Mouse (Mus musculus) hindbrain, embryonic 16.5 days (tissue): Measurements from ENCODE around the gene Nckap1. TPM values are rescaled to one million over a fixed set of nuclear protein-coding genes. Genes with fewer than 3 reads are reported as not detected.

Experiments used
- ATAC-seq: fragments of 200-750 bp; cut with Nextera tagmentation; 2 replicates; pipeline ENCODE4 v1.8.0; 2017; ENCODE audit warnings: moderate TSS enrichment, moderate library complexity
- H3K27ac ChIP-seq: fragments of 300-500 bp; sonication (generic); 2 replicates; pipeline ENCODE4 v1.5.1; 2014; ENCODE audit warnings: low read depth, mild to moderate bottlenecking, control low read depth, low read length, moderate library complexity
- H3K27me3 ChIP-seq: fragments of 300-500 bp; sonication (generic); replicated peaks from 2 replicates; pipeline ENCODE4 v1.6.1; 2014; ENCODE audit warnings: low read length; ENCODE audit not compliant: control insufficient read depth, insufficient read depth
- H3K36me3 ChIP-seq: fragments of 300-500 bp; sonication (generic); 2 replicates; pipeline ENCODE4 v1.6.1; 2014; ENCODE audit warnings: mild to moderate bottlenecking, low read length, moderate library complexity, mixed read lengths; ENCODE audit not compliant: control insufficient read depth, insufficient read depth
- H3K4me1 ChIP-seq: fragments of 300-500 bp; sonication (generic); 2 replicates; pipeline ENCODE4 v1.6.1; 2014; ENCODE audit warnings: low read depth, low read length; ENCODE audit not compliant: control insufficient read depth, insufficient read depth
- H3K4me2 ChIP-seq: fragments of 300-500 bp; sonication (generic); 2 replicates; pipeline ENCODE4 v1.6.1; 2014; ENCODE audit warnings: mild to moderate bottlenecking, low read length, control low read depth, moderate library complexity
- H3K4me3 ChIP-seq: fragments of 300-500 bp; sonication (generic); 2 replicates; pipeline ENCODE4 v1.5.1; 2014; ENCODE audit warnings: mild to moderate bottlenecking, low read length, control low read depth, moderate library complexity
- H3K9ac ChIP-seq: fragments of 300-500 bp; sonication (generic); 2 replicates; pipeline ENCODE4 v1.6.1; 2014; ENCODE audit warnings: low read depth, mild to moderate bottlenecking, control low read depth, low read length, moderate library complexity
- H3K9me3 ChIP-seq: fragments of 300-500 bp; sonication (generic); 2 replicates; pipeline ENCODE4 v1.6.1; 2014; ENCODE audit warnings: mild to moderate bottlenecking, low read length, moderate library complexity; ENCODE audit not compliant: control insufficient read depth
- WGBS: fragments of 180-500 bp; shearing (Covaris S2); extraction: QIAGEN DNeasy Blood & Tissue Kit; methylation state at CpG from one replicate; pipeline ENCODE4 v1.1.7; 2014; 5-methylcytosine and 5-hydroxymethylcytosine counted together
- polyA plus RNA-seq: library from polyadenylated mRNA; unstranded; fragments of >200 nt; fragmentation: Nextera tagmentation; extraction: Ambion mirVana; gene quantifications from 2 replicates; pipeline ENCODE4 v1.2.1, GENCODE M21; 2015

The Nckap1 gene
- polyA plus RNA-seq, 1 experiment from 2014 or later: 63.0 TPM

- Histone ChIP-seq H3K27ac (no peak overlapping the region), H3K36me3 (no peaks in the 10 kb centered on the region), H3K4me2 (no peak overlapping the region), H3K4me3 (no peak overlapping the region), H3K9me3 (no peaks in the 10 kb centered on the region), H3K9ac (no peak overlapping the region), H3K4me1 (no peaks in the 10 kb centered on the region; the same call in 1 of the 2 replicates), H3K27me3 (no peaks in the 10 kb centered on the region)
- ATAC-seq: no peak
- WGBS: 80% methylated on average over 4 of the region's 4 CpGs
These were observed 10.5 kb downstream of the Nckap1 start for GRCm38 (mm10) chr2:80570656-80571055.

- no peaks in the 10 kb centered on the region for H3K27me3 ChIP-seq
- no peaks in the 10 kb centered on the region; the same call in 1 of the 2 replicates for H3K4me1 ChIP-seq
- no peak overlapping the region for H3K9ac ChIP-seq
- no peaks in the 10 kb centered on the region for H3K36me3 ChIP-seq
- no peak overlapping the region for H3K4me3 ChIP-seq
- no peak for ATAC-seq
- H3K9me3 ChIP-seq: no peaks in the 10 kb centered on the region
- no peak overlapping the region for H3K27ac ChIP-seq
- no peak overlapping the region for H3K4me2 ChIP-seq
- 89% methylated on average over 4 of the region's 4 CpGs for WGBS
These were observed 13.8 kb downstream of the Nckap1 start for GRCm38 (mm10) chr2:80567411-80567810.

- Histone ChIP-seq H3K4me1 (no peaks in the 10 kb centered on the region), H3K27ac (no peak overlapping the region), H3K9me3 (no peaks in the 10 kb centered on the region), H3K27me3 (no peaks in the 10 kb centered on the region), H3K4me2 (no peak overlapping the region), H3K9ac (no peak overlapping the region), H3K36me3 (no peaks in the 10 kb centered on the region), H3K4me3 (no peak overlapping the region)
- ATAC-seq: no peak
These were observed 18.9 kb downstream of the Nckap1 start for GRCm38 (mm10) chr2:80562253-80562652.

GRCm38 (mm10) chr2:80561478-80561877, 19.7 kb downstream of the Nckap1 start:
- H3K4me2 ChIP-seq: no peak overlapping the region
- WGBS: 84% methylated on average over 3 of the region's 3 CpGs
- ATAC-seq: no peak
- no peak overlapping the region for H3K9ac ChIP-seq
- no peak overlapping the region for H3K27ac ChIP-seq
- H3K9me3 ChIP-seq: no peaks in the 10 kb centered on the region
- no peaks in the 10 kb centered on the region for H3K4me1 ChIP-seq
- no peaks in the 10 kb centered on the region for H3K27me3 ChIP-seq
- H3K4me3 ChIP-seq: no peak overlapping the region
- H3K36me3 ChIP-seq: no peaks in the 10 kb centered on the region

GRCm38 (mm10) chr2:80560773-80561172, 20.4 kb downstream of the Nckap1 start:
- no peak overlapping the region for H3K4me2 ChIP-seq
- H3K27me3 ChIP-seq: no peaks in the 10 kb centered on the region
- no peaks in the 10 kb centered on the region for H3K9me3 ChIP-seq
- no peak overlapping the region for H3K27ac ChIP-seq
- H3K4me3 ChIP-seq: no peak overlapping the region
- H3K36me3 ChIP-seq: no peaks in the 10 kb centered on the region
- H3K9ac ChIP-seq: no peak overlapping the region
- ATAC-seq: no peak
- WGBS: 94% methylated on average over 5 of the region's 5 CpGs
- H3K4me1 ChIP-seq: no peaks in the 10 kb centered on the region

GRCm38 (mm10) chr2:80559655-80560054, 21.5 kb downstream of the Nckap1 start:
- Histone ChIP-seq H3K27ac (no peak overlapping the region), H3K4me2 (no peak overlapping the region), H3K4me1 (no peaks in the 10 kb centered on the region), H3K9ac (no peak overlapping the region), H3K4me3 (no peak overlapping the region), H3K9me3 (no peaks in the 10 kb centered on the region), H3K27me3 (no peaks in the 10 kb centered on the region), H3K36me3 (no peaks in the 10 kb centered on the region)
- 84% methylated on average over 5 of the region's 5 CpGs for WGBS
- ATAC-seq: no peak

GRCm38 (mm10) chr2:80554442-80554841, 26.7 kb downstream of the Nckap1 start:
- Histone ChIP-seq H3K9ac (no peak overlapping the region), H3K27ac (no peak overlapping the region), H3K36me3 (peaks cover 17% of the 10 kb centered on the region), H3K4me3 (no peak overlapping the region), H3K4me1 (no peaks in the 10 kb centered on the region), H3K4me2 (no peak overlapping the region), H3K27me3 (no peaks in the 10 kb centered on the region), H3K9me3 (no peaks in the 10 kb centered on the region)
- WGBS: 87% methylated on average over 4 of the region's 4 CpGs
- ATAC-seq: no peak

GRCm38 (mm10) chr2:80549704-80550103, 31.5 kb downstream of the Nckap1 start:
- no peak for ATAC-seq
- Histone ChIP-seq H3K9me3 (no peaks in the 10 kb centered on the region), H3K36me3 (peaks cover 35% of the 10 kb centered on the region)

GRCm38 (mm10) chr2:80547901-80548300, 33.3 kb downstream of the Nckap1 start:
- H3K27ac ChIP-seq: no peak overlapping the region
- no peak for ATAC-seq
- H3K4me3 ChIP-seq: no peak overlapping the region
- no peak overlapping the region for H3K4me2 ChIP-seq
- no peaks in the 10 kb centered on the region for H3K27me3 ChIP-seq
- no peaks in the 10 kb centered on the region for H3K4me1 ChIP-seq
- H3K9me3 ChIP-seq: no peaks in the 10 kb centered on the region
- H3K36me3 ChIP-seq: peaks cover 38% of the 10 kb centered on the region
- no peak overlapping the region for H3K9ac ChIP-seq
- 90% methylated on average over 1 of the region's 1 CpGs for WGBS

More at GRCm38 (mm10) chr2:80549704-80550103, 31.5 kb downstream of the Nckap1 start:
- no peak overlapping the region for H3K27ac ChIP-seq
- 89% methylated on average over 4 of the region's 4 CpGs for WGBS
- H3K4me2 ChIP-seq: no peak overlapping the region
- no peak overlapping the region for H3K4me3 ChIP-seq
- H3K9ac ChIP-seq: no peak overlapping the region
- no peaks in the 10 kb centered on the region for H3K27me3 ChIP-seq
- no peaks in the 10 kb centered on the region for H3K4me1 ChIP-seq

- Histone ChIP-seq H3K4me1 (no peaks in the 10 kb centered on the region), H3K27ac (no peak overlapping the region), H3K36me3 (peaks cover 27% of the 10 kb centered on the region), H3K9ac (no peak overlapping the region), H3K4me2 (no peak overlapping the region), H3K9me3 (no peaks in the 10 kb centered on the region), H3K27me3 (no peaks in the 10 kb centered on the region), H3K4me3 (no peak overlapping the region)
- no peak for ATAC-seq
- WGBS: 92% methylated on average over 5 of the region's 5 CpGs
These were observed 38.4 kb downstream of the Nckap1 start for GRCm38 (mm10) chr2:80542801-80543200.
